Mouse (Mus musculus): ENCODE measurements at regions not wholly inside any gene's neighbourhood (a gene's known extent, or its start where the extent isn't known, plus 50 kb on each side); places are given as distances from the start of the nearest gene placed in this dataset.
A peak's percentile ranks its signal among the peaks of the same experiment; 100 is the strongest.

DNA sequence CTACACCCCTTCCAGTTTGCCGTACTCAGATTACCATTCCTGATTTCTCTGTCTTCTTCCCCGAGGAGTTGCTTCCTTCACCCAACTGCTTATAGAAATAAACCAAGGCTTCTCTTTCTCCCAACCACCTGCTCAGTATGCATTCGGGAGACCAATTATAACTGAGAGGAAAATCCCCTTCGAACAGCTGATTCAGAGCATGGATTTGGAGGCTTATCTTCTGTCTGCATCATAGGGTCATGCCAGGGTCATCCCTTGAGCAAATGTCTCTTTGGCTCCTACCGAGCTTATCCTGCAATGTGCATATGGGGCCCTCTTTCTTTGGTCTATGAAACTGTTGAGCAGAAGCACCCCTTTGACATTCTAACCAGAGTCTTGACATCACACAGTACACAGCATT lies 79.0 kb upstream of the Jazf1 start:
- Histone ChIP-seq H3K4me3 (ENCODE audit: low read depth, low read length) (no peak overlapping the region), H3K4me1 (ENCODE audit: insufficient read depth) (no peaks in the 10 kb centered on the region), H3K27ac (ENCODE audit: low read depth, low read length) (no peak overlapping the region), H3K9me3 (ENCODE audit: low read length) (no peaks in the 10 kb centered on the region), H3K36me3 (ENCODE audit: insufficient read depth) (no peaks in the 10 kb centered on the region), H3K4me2 (ENCODE audit: low read depth) (no peak overlapping the region), H3K27me3 (ENCODE audit: insufficient read depth, low read length) (no peaks in the 10 kb centered on the region), H3K9ac (no peak overlapping the region)
- DNase-seq (no peak), ATAC-seq (no peak)
- WGBS: 53% methylated on average over 5 of the region's 5 CpGs
- TF ChIP-seq CTCF (IDR thresholded peaks at IDR 0.05; ENCODE audit: low read depth): no peak

DNA sequence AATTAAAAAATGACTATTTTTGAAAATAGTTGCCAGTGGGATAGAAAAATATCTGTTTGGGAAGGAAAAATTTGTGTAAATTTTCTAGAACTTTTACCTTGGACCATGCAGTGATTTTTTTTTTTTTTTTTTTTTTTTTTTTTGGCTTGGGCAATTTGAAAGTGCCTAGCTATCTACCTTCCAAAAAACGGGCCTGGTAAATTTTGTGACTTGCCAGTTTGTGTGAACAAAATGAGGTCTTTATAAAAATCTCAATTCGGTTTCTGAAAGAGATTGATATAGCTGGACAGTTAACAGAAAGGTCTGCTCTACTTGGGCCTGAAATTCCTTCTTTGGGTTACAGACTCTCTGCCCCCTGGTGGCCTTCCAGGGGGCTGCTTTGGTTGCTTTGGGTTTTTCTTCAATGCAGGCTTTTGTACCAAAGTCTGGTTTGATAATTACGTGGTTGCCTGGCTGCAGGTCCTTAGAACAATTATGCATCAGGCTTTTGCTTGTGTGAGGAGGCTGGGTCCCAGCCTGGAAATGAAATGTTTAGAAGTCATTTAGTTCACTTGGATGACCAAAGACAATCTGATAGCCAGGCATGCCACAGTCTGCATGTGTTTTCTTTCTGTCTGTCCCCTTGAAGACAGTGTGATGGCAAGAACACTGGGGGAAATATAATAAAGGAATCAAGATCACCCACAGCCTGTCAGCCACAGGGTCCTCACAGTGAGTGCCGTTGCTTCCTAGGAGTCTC lies 75.6 kb upstream of the Jazf1 start:
- no peak overlapping the region for H3K27ac ChIP-seq (ENCODE audit: low read depth, low read length)
- no peaks in the 10 kb centered on the region for H3K4me1 ChIP-seq (ENCODE audit: insufficient read depth)
- H3K4me3 ChIP-seq (ENCODE audit: low read depth, low read length): no peak overlapping the region
- peak; percentile 42 for ATAC-seq
- TF ChIP-seq CTCF (IDR thresholded peaks at IDR 0.05; ENCODE audit: low read depth): peak; percentile 72
- no peaks in the 10 kb centered on the region for H3K36me3 ChIP-seq (ENCODE audit: insufficient read depth)
- H3K9me3 ChIP-seq (ENCODE audit: low read length): no peaks in the 10 kb centered on the region
- no peak overlapping the region for H3K4me2 ChIP-seq (ENCODE audit: low read depth)
- H3K27me3 ChIP-seq (ENCODE audit: insufficient read depth, low read length): no peaks in the 10 kb centered on the region
- 14% methylated on average over 4 of the region's 4 CpGs for WGBS
- H3K9ac ChIP-seq: no peak overlapping the region
- peak; percentile 76 for DNase-seq

DNA sequence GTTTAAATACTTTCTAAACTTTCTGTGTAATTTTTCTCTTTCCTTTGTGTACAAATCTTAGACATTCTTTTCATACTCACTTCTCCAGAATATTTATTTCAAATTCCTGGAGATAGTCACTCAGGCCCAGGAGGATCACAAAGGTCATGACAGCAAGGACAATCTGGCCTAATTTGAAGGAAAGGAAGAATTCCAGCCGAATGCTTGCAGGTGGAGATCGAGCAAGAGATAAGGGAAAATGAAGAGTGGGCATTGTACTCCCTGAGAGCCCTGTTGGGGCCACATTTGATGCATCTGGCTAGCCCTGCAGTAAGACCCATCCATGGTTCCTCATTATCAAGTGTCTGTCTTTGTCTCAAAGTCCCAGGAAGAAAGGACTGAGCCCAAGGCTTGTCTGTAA lies 66.0 kb upstream of the Jazf1 start:
- Histone ChIP-seq H3K9ac (no peak overlapping the region), H3K4me3 (ENCODE audit: low read depth, low read length) (no peak overlapping the region), H3K27ac (ENCODE audit: low read depth, low read length) (no peak overlapping the region), H3K4me1 (ENCODE audit: insufficient read depth) (no peaks in the 10 kb centered on the region), H3K36me3 (ENCODE audit: insufficient read depth) (no peaks in the 10 kb centered on the region), H3K4me2 (ENCODE audit: low read depth) (no peak overlapping the region), H3K27me3 (ENCODE audit: insufficient read depth, low read length) (no peaks in the 10 kb centered on the region), H3K9me3 (ENCODE audit: low read length) (no peaks in the 10 kb centered on the region)
- DNase-seq (no peak), ATAC-seq (no peak)
- no peak for TF ChIP-seq CTCF (IDR thresholded peaks at IDR 0.05; ENCODE audit: low read depth)
- 68% methylated on average over 2 of the region's 2 CpGs for WGBS

DNA sequence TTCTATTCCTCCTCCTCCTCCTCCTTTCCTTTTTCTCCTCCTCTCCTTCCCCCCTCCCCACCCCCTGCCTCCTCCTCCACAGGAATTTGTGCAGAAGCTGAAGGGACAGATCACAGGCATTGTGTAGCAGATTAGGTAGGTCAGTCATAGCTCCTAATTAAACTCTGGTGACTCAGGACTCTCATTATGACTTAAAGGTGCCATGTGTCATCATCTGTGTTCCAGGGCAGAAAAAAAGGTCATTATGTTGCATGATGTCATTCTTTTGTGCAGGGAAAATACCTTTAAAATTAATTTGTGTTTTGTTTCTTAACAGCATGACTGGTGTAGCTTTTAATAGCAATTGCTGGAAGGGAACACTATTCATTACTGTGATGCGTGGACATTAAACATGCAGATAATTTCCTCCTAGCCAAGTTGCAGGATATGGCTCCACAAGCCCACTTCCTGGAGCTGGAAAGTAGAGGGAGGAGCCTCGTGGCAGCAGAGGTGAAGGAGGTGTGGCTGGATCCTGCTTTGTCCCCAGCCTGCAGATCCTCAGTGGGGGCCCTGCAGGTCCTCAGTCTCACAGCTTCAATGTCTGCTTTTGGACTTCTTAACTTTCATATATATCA lies 62.4 kb upstream of the Jazf1 start:
- ATAC-seq (no peak), DNase-seq (no peak)
- Histone ChIP-seq H3K4me3 (ENCODE audit: low read depth, low read length) (no peak overlapping the region), H3K36me3 (ENCODE audit: insufficient read depth) (no peaks in the 10 kb centered on the region), H3K27ac (ENCODE audit: low read depth, low read length) (no peak overlapping the region), H3K4me2 (ENCODE audit: low read depth) (no peak overlapping the region), H3K4me1 (ENCODE audit: insufficient read depth) (no peaks in the 10 kb centered on the region), H3K27me3 (ENCODE audit: insufficient read depth, low read length) (no peaks in the 10 kb centered on the region), H3K9ac (no peak overlapping the region), H3K9me3 (ENCODE audit: low read length) (no peaks in the 10 kb centered on the region)
- WGBS: 10% methylated on average over 2 of the region's 2 CpGs
- TF ChIP-seq CTCF (IDR thresholded peaks at IDR 0.05; ENCODE audit: low read depth): no peak

DNA sequence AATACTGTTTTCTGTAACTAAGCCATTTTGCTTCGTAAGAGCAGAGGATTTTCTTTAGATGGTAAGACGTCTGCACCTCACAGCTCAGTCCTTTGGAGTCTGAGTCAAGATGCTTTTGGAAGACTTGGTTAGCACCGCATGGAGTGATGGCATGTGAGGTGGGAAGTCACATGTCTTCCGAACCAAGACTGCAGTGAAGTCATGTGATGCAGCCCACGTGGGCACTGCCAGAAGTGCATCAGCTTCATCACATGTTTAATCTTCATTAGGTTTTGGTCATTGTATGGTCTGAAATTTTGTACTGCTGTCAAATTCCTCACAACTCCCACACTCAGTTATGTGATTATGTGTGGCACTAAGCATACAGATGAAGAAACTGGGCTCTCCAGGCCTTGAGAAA lies 58.3 kb upstream of the Jazf1 start:
- no peak for ATAC-seq
- WGBS: 75% methylated on average over 5 of the region's 5 CpGs
- TF ChIP-seq CTCF (IDR thresholded peaks at IDR 0.05; ENCODE audit: low read depth): no peak

DNA sequence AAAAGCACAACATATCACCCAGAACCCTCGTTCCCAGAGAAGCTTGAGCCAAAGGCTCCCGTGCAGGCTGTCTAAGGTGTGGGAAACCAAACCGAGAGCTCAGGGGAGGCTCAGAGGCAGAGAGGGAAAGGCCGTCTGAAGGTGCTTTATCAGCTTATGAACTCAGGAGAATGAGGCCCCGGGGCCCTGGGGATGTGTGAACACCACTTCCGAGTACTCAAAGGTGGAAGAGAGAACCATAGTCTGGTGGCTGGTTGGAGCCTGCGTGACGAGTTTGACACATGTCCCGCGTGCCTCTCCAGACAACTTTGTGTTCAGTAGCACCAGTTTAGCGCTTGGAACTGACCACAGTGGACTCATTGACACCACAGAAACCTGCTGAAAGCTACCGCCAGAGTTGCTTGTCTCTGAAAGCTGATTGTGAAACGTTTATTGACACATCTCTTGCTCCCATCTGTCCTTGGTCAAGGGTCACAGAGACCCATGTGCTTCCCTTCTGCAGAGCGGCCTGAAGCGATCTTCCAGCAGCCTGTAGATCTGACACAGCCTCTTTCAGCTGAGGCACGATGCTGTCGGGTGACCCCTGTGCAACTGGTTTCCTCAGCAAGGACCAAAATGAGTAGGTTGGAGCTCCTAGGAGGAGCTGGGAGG lies 56.5 kb upstream of the Jazf1 start:
- H3K9ac ChIP-seq: no peak overlapping the region
- no peaks in the 10 kb centered on the region for H3K27me3 ChIP-seq (ENCODE audit: insufficient read depth, low read length)
- no peak overlapping the region for H3K27ac ChIP-seq (ENCODE audit: low read depth, low read length)
- no peaks in the 10 kb centered on the region for H3K36me3 ChIP-seq (ENCODE audit: insufficient read depth)
- H3K4me3 ChIP-seq (ENCODE audit: low read depth, low read length): no peak overlapping the region
- DNase-seq (no peak), ATAC-seq (no peak)
- H3K9me3 ChIP-seq (ENCODE audit: low read length): no peaks in the 10 kb centered on the region
- H3K4me1 ChIP-seq (ENCODE audit: insufficient read depth): no peaks in the 10 kb centered on the region
- TF ChIP-seq CTCF (IDR thresholded peaks at IDR 0.05; ENCODE audit: low read depth): no peak
- 83% methylated on average over 17 of the region's 17 CpGs for WGBS
- H3K4me2 ChIP-seq (ENCODE audit: low read depth): no peak overlapping the region

More for the DNA sequence above, 58.3 kb upstream of the Jazf1 start:
- H3K9ac ChIP-seq: no peak overlapping the region
- no peak overlapping the region for H3K27ac ChIP-seq (ENCODE audit: low read depth, low read length)
- H3K4me1 ChIP-seq (ENCODE audit: insufficient read depth): no peaks in the 10 kb centered on the region
- no peak overlapping the region for H3K4me2 ChIP-seq (ENCODE audit: low read depth)
- H3K4me3 ChIP-seq (ENCODE audit: low read depth, low read length): no peak overlapping the region
- DNase-seq: no peak
- no peaks in the 10 kb centered on the region for H3K36me3 ChIP-seq (ENCODE audit: insufficient read depth)
- H3K9me3 ChIP-seq (ENCODE audit: low read length): no peaks in the 10 kb centered on the region
- no peaks in the 10 kb centered on the region for H3K27me3 ChIP-seq (ENCODE audit: insufficient read depth, low read length)

DNA sequence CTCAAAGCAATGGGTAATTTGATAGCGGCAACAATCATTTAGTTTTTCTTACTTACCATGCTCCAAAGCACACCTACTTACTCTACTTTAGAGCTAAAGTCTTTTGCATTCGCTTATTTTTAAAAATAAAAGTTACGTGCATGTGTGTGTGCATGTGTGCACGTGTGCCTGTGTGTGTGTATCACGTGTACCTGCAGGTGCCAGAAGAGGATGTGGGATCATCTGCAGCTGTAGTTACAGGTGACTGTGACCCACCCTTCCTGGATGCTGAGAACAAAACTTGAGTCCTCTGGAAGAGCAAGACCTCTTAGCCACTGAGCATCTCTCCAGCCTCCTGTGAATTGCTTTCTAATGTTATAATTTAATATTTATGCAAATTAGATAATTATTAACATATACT lies 52.0 kb upstream of the Jazf1 start:
- DNase-seq (no peak), ATAC-seq (no peak)
- TF ChIP-seq CTCF (IDR thresholded peaks at IDR 0.05; ENCODE audit: low read depth): no peak
- 92% methylated on average over 5 of the region's 5 CpGs for WGBS
- H3K27ac ChIP-seq (ENCODE audit: low read depth, low read length): no peak overlapping the region
- no peaks in the 10 kb centered on the region for H3K9me3 ChIP-seq (ENCODE audit: low read length)
- H3K4me2 ChIP-seq (ENCODE audit: low read depth): no peak overlapping the region
- H3K9ac ChIP-seq: no peak overlapping the region
- no peaks in the 10 kb centered on the region for H3K4me1 ChIP-seq (ENCODE audit: insufficient read depth)
- no peaks in the 10 kb centered on the region for H3K27me3 ChIP-seq (ENCODE audit: insufficient read depth, low read length)
- no peaks in the 10 kb centered on the region for H3K36me3 ChIP-seq (ENCODE audit: insufficient read depth)
- H3K4me3 ChIP-seq (ENCODE audit: low read depth, low read length): no peak overlapping the region
